Mouse (Mus musculus): ENCODE measurements around the gene Arid5b. TPM values are rescaled to one million over a fixed set of nuclear protein-coding genes. Genes with fewer than 3 reads are reported as not detected.

Arid5b gene
- polyA plus RNA-seq, 1 experiment = 2.5 TPM

- no peak for DNase-seq (ENCODE audit: low read depth, low spot score)
- WGBS = 97% methylated on average over 3 of the region's 3 CpGs
Measured at GRCm38 (mm10) chr10:68078708-68079107, 199.8 kb downstream of the Arid5b start.

DNA sequence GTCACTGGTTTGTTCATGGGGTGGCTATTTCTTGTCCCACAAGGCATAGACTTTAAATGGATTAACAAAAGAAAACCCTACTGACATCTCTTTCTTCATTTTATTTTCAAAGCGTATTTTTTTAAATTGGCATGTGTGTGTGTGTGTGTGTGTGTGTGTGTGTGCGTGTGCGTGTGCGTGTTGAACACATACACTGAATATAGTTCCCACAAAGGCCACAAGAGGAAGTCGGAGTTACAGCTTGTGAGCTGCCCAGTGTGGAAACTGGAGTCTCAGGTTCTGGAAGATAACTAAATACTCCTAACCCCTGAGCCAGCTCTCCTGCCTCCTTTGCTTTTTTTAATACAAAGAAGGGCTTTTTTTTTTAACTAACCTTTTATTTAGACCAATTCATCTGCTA is 203.4 kb downstream of the Arid5b start:
- 84% methylated on average over 5 of the region's 5 CpGs for WGBS
- DNase-seq (ENCODE audit: low read depth, low spot score) = no peak

DNA sequence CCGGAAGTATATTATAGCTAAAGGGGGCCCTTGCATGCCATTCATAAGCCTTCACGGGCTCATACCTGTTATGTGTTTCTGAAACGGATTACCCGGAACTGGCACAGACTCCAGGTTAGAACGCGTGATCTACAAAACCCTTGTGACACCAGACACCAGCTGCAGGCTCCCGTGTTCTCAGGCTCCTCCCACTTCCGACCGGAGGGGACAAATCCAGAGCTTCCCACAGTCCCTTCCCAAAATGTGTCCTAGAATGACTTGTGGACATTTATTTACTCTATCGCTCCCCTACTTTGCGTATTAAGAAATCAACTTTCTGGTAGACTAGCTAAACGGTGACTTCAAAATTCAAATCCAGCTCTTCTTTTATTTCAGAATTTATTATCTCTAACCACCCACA is 204.2 kb downstream of the Arid5b start:
- WGBS = 83% methylated on average over 12 of the region's 12 CpGs
- no peak for DNase-seq (ENCODE audit: low read depth, low spot score)

GRCm38 (mm10) chr10:68072626-68073025 is 205.9 kb downstream of the Arid5b start:
- 88% methylated on average over 4 of the region's 4 CpGs for WGBS
- DNase-seq (ENCODE audit: low read depth, low spot score) = no peak

DNA sequence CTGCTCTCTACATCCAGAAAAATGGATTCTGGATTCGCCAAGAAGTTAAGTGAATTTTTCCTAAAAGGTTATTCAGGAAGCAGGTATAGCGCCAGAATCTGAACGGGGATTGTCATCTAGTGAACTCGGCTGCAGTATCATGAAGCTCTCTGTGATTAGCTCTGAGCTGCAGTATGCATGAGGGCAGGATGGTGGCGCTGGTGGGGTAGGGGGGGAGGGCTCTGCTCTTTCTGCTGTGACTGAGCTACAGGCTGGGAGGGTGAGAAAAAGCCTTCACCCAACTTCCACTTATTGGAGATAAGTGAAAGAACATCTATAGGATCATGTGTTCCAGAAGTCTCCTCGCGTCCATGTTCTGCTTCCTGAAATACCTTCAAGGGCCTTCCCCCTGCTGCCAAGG is 207.5 kb downstream of the Arid5b start:
- WGBS = 78% methylated on average over 7 of the region's 7 CpGs
- DNase-seq (ENCODE audit: low read depth, low spot score) = no peak

DNA sequence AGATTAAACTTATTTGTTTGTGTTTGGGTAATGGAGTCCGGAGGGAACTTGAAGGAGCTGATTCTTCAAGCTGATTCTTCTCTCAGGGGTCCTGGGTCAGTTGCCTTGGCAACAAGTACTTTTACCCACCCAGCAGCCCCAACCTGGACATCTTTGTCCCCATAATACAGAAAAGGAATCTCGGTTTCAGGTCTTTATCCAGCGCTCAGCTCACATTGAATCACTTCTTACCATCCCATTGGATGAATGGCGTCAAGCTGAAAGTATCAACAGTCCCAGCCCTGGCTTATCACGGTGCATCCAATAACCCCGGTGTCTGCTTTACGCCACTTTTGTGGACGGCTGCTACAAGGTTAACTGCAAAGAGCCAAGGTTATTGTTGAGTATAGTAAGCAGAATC is 210.1 kb downstream of the Arid5b start:
- no peak for DNase-seq (ENCODE audit: low read depth, low spot score)
- WGBS = 86% methylated on average over 8 of the region's 8 CpGs

DNA sequence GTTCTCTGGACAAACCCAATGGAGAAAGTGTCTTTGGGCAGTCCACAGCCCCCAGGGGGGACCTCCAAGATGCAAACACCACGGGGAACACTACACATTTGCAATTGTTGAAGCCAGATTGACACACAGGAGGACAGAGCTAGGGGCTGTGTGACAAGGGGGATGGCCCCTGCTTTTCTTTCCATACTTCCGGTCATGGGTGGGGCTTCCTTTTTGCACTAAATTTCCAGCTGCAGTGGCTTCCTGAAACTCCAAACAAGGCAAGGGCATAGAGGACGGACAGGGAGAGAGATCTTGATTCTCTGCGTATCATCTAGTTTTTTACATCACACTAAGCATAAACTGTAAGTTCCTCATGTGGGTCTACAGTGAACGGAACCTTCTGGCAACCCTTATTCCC is 210.6 kb downstream of the Arid5b start:
- DNase-seq (ENCODE audit: low read depth, low spot score) = no peak
- 82% methylated on average over 5 of the region's 5 CpGs for WGBS

- 84% methylated on average over 5 of the region's 5 CpGs for WGBS
- no peak for DNase-seq (ENCODE audit: low read depth, low spot score)
Measured at GRCm38 (mm10) chr10:68066173-68066572, 212.4 kb downstream of the Arid5b start.

GRCm38 (mm10) chr10:68064571-68064970 is 214.0 kb downstream of the Arid5b start:
- no peak for DNase-seq (ENCODE audit: low read depth, low spot score)
- WGBS = 92% methylated on average over 10 of the region's 10 CpGs

- DNase-seq (ENCODE audit: low read depth, low spot score) = no peak
- 53% methylated on average over 8 of the region's 8 CpGs for WGBS
Measured at GRCm38 (mm10) chr10:68063806-68064545, 214.6 kb downstream of the Arid5b start.

DNA sequence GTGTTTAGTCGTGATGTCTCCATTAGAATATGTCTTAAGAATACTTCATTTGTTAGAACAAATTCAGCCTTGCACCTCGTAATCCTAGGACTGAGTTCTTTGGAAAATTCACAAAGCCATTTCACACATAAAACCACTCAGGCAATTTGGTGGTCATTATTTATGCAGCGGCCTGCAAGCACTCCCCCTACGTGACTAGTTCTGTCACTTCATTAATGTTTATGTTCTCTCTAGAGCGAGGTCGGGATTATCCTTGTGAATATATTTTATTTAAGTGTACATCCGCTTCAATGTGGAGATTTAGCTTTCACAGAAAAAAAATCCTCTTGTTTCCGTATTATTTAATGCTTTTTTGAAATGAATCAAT is 217.3 kb downstream of the Arid5b start:
- WGBS = 67% methylated on average over 8 of the region's 8 CpGs
- DNase-seq (ENCODE audit: low read depth, low spot score) = no peak

DNA sequence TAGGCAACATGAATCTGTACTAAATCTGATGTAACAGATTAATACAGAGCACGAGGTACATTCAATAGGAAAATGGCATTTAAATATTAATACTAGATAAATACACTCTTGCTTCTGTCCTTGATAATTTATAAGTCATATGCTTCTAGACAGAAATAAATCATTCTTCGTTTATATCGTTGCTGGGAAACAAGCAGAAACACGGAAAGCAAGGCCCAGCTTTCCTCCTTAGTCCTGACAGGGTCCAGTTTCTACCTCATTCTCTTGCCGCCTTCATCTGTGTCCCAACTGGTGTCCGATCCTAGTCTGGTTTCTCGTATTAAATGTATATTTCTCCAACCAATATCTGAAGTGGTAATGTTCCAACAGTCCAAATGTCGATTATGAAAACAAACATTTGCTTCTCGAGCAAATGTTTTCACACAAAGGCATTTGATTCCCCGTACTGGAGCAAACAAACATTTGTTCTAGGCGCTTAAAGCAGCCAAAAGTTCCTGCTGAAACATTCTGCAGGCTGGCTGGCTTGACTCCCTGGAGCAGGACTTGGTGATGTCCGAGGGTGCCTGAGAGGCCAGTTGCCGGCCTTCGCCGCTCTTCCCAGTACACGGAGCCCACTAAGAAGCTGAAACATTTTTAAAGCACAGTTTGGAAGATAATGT is 217.8 kb downstream of the Arid5b start:
- DNase-seq (ENCODE audit: low read depth, low spot score) = no peak
- 59% methylated on average over 16 of the region's 16 CpGs for WGBS

DNA sequence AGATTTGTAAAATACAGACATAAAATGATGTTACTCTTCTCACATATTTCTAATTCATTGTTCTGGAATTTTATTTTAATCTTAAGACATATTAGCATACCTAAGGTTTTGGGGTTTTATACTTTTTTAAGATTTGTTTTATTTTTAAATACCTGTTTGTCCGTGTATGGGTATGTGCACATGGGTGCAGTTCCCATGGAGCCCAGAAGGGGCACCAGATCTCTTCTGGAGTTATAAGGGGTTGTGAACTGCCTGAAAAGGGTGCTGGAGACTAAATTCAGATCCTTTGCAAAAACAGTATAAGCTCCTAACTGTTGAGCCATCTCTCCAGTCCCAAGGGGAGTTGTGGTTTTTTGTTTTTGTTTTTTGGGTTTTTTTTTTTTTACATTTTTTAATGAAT is 220.2 kb downstream of the Arid5b start:
- DNase-seq (ENCODE audit: low read depth, low spot score) = no peak
- 98% methylated on average over 1 of the region's 1 CpGs for WGBS

- WGBS = 47% methylated on average over 3 of the region's 3 CpGs
- no peak for DNase-seq (ENCODE audit: low read depth, low spot score)
Measured at GRCm38 (mm10) chr10:68057841-68058240, 220.7 kb downstream of the Arid5b start.

DNA sequence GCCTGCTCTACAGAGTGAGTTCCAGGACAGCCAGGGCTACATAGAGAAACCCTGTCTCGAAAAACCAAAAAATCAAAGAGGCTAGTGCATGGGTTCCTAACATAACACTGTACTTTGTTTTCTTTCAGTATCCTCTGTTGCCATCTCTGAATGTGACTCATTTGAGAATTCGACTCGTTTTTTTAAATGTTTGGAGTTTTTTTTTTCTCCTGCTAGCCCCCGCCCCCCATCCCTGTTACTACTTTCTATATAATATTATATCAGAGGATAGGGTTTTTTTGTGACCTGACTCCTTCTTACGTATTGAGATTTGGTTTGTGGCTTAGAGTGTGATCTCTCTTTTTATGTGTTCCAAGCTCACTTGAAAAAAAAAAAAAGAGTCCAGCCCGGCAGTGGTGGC is 223.8 kb downstream of the Arid5b start:
- no peak for DNase-seq (ENCODE audit: low read depth, low spot score)
- 75% methylated on average over 6 of the region's 6 CpGs for WGBS

- 89% methylated on average over 5 of the region's 5 CpGs for WGBS
- DNase-seq (ENCODE audit: low read depth, low spot score) = no peak
Measured at GRCm38 (mm10) chr10:68054131-68054530, 224.4 kb downstream of the Arid5b start.

GRCm38 (mm10) chr10:68052307-68052706 is 226.2 kb downstream of the Arid5b start:
- DNase-seq (ENCODE audit: low read depth, low spot score) = no peak
- 89% methylated on average over 8 of the region's 8 CpGs for WGBS

DNA sequence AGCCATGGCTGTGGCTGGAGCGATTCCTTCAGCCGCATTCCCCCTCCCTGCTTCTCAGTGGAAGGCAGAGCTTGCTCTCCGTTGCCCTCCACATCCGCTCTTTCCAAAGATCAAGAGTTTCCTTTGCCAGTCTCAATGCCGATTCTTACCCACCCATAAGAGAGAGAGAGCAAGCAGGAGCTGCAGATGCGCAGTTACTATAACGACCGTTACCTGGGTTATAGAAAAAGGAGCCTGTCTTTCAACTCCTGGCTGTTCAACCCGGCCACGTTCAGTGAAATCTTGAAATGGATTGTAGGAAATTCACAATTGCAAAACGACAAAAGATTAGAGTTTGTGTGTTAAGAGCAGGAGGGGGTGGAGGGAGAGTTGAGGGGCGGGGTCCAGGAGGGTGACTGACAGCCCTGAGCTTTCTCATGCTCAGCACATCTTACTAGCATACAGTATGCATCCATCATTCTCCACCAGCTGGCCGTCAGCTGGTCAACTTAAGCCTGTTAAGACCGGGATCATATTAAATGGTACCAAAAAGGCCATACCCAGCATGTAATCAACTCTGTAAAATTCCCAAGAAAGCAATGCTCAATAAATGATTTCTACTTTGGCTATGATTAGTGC is 227.1 kb downstream of the Arid5b start:
- WGBS = 91% methylated on average over 14 of the region's 14 CpGs
- no peak for DNase-seq (ENCODE audit: low read depth, low spot score)

DNA sequence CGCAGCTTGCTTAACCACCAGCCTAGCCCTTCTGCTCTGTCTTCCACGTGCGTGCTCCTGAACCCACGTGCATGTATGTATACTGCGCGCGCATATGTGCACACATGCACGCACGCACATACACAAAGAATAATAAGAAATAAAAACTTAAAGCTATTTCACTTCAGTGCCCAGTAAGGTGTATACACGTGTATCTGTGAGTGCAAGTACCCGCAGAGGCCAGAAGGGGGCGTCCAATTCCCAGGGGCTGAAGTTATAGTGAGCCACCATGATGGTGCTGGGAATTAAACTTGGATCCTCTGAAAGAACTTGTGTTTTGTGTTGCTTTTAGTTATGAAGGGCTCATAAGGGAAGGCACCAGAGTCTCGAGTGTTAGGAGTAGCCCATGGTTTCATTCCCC is 227.7 kb downstream of the Arid5b start:
- DNase-seq (ENCODE audit: low read depth, low spot score) = no peak
- WGBS = 89% methylated on average over 13 of the region's 13 CpGs

DNA sequence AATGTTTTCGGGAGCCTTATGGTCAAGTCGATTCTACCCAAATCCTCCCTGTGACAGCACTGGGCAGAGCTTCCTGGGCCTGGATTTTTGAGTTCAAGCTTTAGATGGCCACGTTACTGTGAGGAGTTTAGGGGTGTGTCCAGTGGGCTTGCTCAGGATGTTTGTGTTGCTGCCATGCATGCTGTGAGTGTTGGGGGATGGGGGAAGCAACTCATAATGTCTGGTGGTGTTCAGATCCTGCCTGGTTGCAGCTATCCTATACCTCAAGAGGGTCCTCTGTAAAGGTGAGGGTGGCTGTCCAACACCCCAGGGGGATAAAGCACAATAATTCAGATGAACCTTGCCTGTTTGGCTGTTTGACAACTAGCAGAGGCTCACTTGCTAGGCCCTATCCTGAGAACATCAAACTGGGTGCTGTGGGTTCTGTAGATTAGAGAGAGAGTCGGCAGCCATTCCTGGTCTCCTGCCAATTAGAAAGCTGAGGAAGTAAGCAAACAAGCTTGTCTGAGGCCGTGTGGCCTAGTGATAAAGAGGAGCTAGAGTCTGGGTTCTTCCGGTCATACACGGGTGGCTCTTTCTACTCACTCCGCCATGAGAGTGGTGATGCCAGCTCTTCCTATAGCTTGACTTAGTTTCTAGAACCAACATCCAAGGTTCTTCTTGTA is 229.8 kb downstream of the Arid5b start:
- no peak for DNase-seq (ENCODE audit: low read depth, low spot score)
- WGBS = 74% methylated on average over 8 of the region's 8 CpGs

- DNase-seq (ENCODE audit: low read depth, low spot score) = no peak
- 96% methylated on average over 8 of the region's 8 CpGs for WGBS
Measured at GRCm38 (mm10) chr10:68044864-68045263, 233.7 kb downstream of the Arid5b start.

All from large intestine, adult 2 months (tissue).